Mouse (Mus musculus): Measurements from ENCODE around the gene 4921536K21Rik. TPM values are rescaled to one million over a fixed set of nuclear protein-coding genes. Genes with fewer than 3 reads are reported as not detected.

4921536K21Rik gene
- total RNA-seq (2012; rRNA removed) (0.08 and 0.10 TPM in 2 replicates), polyA plus RNA-seq (2012; ENCODE audit: insufficient read depth in 1 of 2, insufficient read length in 2 of 2, low read depth in 1 of 2, low replicate concordance in 2 of 2, missing spikeins in 1 of 2) (under 1 TPM in 1 of 2 experiments, not detected in 1; 0.40 TPM)

GRCm38 (mm10) chr11:3894406-3895281, at the start of gene 4921536K21Rik, which contains the start of gene Dusp18:
Gene 4921536K21Rik, minus strand, starts transcription at chr11:3895098.
Gene Dusp18, plus strand, starts transcription at chr11:3895240.
- H3K4me3 ChIP-seq (ENCODE audit: control insufficient read depth in 1 of 2, insufficient read depth in 1 of 2, low read depth in 2 of 2, low read length in 2 of 2) = peak within 1 kb of the TSS; percentile 45 to 66
- H3K27ac ChIP-seq (ENCODE audit: control insufficient read depth, low read depth, low read length) = peak within 1 kb of the TSS; percentile 45
- no peaks in the 10 kb centered on the region for H3K79me2 ChIP-seq (ENCODE audit: control insufficient read depth, insufficient read depth, low read length, poor library complexity)
- H3K27me3 ChIP-seq (ENCODE audit: control insufficient read depth in 1 of 2, insufficient read depth in 2 of 2, low read length in 2 of 2) = peaks cover 0 to 3% of the 10 kb centered on the region in 2 experiments; a peak in 1 of 4 replicates
- DNase-seq (ENCODE audit: low read depth, low spot score) = peak; percentile 95
- H3K9ac ChIP-seq (ENCODE audit: control insufficient read depth, low read depth, low read length, poor library complexity, severe bottlenecking) = peak within 1 kb of the TSS; percentile 65
- peaks cover 0 to 4% of the 10 kb centered on the region in 2 experiments; a peak in 2 of 4 replicates for H3K4me1 ChIP-seq (ENCODE audit: control insufficient read depth in 1 of 2, insufficient read depth in 2 of 2, low read length in 2 of 2)
- H3K36me3 ChIP-seq (ENCODE audit: control insufficient read depth in 1 of 2, insufficient read depth in 2 of 2, low read length in 2 of 2) = no peaks in the 10 kb centered on the region
- no peaks in the 10 kb centered on the region for H3K9me3 ChIP-seq (replicated peaks; ENCODE audit: insufficient read depth, low read length)
- no peak for TF ChIP-seq KAT2A (conservative IDR thresholded peaks at IDR 0.05; ENCODE audit: low read depth, low read length)
- no peak for TF ChIP-seq CHD2 (IDR thresholded peaks at IDR 0.05; ENCODE audit: low read length)
- no peak for TF ChIP-seq GABPA (IDR thresholded peaks at IDR 0.05; ENCODE audit: low read depth, low read length)
- TF ChIP-seq UBTF (IDR thresholded peaks at IDR 0.05; ENCODE audit: borderline replicate concordance, insufficient read depth, low read depth, low read length) = no peak
- TF ChIP-seq CTCF (IDR thresholded peaks at IDR 0.05 in 2 of 3, conservative IDR thresholded peaks at IDR 0.05 in 1 of 3; ENCODE audit: control insufficient read depth in 1 of 3, insufficient read depth in 1 of 3, low read depth in 2 of 3, low read length in 3 of 3, poor library complexity in 1 of 3, severe bottlenecking in 1 of 3) = no peak
- TF ChIP-seq RCOR1 (IDR thresholded peaks at IDR 0.05; ENCODE audit: low read depth, low read length) = no peak
- no peak for TF ChIP-seq ZNF384 (IDR thresholded peaks at IDR 0.05; ENCODE audit: low read depth, low read length)
- TF ChIP-seq BHLHE40 (IDR thresholded peaks at IDR 0.05; ENCODE audit: borderline replicate concordance, low read depth, low read length) = no peak
- no peak for TF ChIP-seq TCF12 (IDR thresholded peaks at IDR 0.05; ENCODE audit: low read depth, low read length)
- TF ChIP-seq ELF1 (IDR thresholded peaks at IDR 0.05; ENCODE audit: low read depth, low read length) = peak; percentile 72; the same call in 1 of the 2 replicates
- TF ChIP-seq JUND (IDR thresholded peaks at IDR 0.05; ENCODE audit: low read depth, low read length) = no peak
- TF ChIP-seq MXI1 (IDR thresholded peaks at IDR 0.05; ENCODE audit: low read depth, low read length) = peak; percentile 99
- no peak for TF ChIP-seq MAFK (IDR thresholded peaks at IDR 0.05; ENCODE audit: borderline replicate concordance, low read depth, low read length)
- TF ChIP-seq POLR2A (IDR thresholded peaks at IDR 0.05; ENCODE audit: control insufficient read depth in 1 of 2, insufficient read depth in 1 of 2, low read depth in 1 of 2, low read length in 2 of 2, poor library complexity in 1 of 2) = peak; percentile 54 to 64; a peak in 2 of 4 replicates
- peak; percentile 83 for TF ChIP-seq MYC (IDR thresholded peaks at IDR 0.05; ENCODE audit: low read depth, low read length)
- no peak for TF ChIP-seq POLR2AphosphoS2 (IDR thresholded peaks at IDR 0.05; ENCODE audit: low read length)
- TF ChIP-seq CHD1 (IDR thresholded peaks at IDR 0.05; ENCODE audit: low read depth, low read length) = no peak
- no peak for TF ChIP-seq MEF2A (IDR thresholded peaks at IDR 0.05; ENCODE audit: extremely low read depth, insufficient replicate concordance, low read depth, low read length, poor library complexity, severe bottlenecking)
- TF ChIP-seq MAX (IDR thresholded peaks at IDR 0.05; ENCODE audit: low read length) = peak; percentile 85
- TF ChIP-seq SMC3 (IDR thresholded peaks at IDR 0.05; ENCODE audit: low read depth, low read length) = no peak
- peak; percentile 29; the same call in 1 of the 2 replicates for TF ChIP-seq HCFC1 (IDR thresholded peaks at IDR 0.05; ENCODE audit: low read depth, low read length)
- TF ChIP-seq TBP (IDR thresholded peaks at IDR 0.05; ENCODE audit: low read depth, low read length) = 0 out of 2 replicates have a peak, but pooled peaks have one; percentile 37
- TF ChIP-seq NELFE (IDR thresholded peaks at IDR 0.05; ENCODE audit: low read depth, low read length) = no peak
- TF ChIP-seq E2F4 (IDR thresholded peaks at IDR 0.05; ENCODE audit: borderline replicate concordance, low read depth, low read length) = no peak
- TF ChIP-seq POLR2AphosphoS5 (IDR thresholded peaks at IDR 0.05; ENCODE audit: borderline replicate concordance, low read depth, low read length) = no peak
- TF ChIP-seq ZMIZ1 (IDR thresholded peaks at IDR 0.05; ENCODE audit: low read depth, low read length) = no peak
- no peak for TF ChIP-seq MAZ (IDR thresholded peaks at IDR 0.05; ENCODE audit: low read depth, low read length)
- peak; percentile 99 for TF ChIP-seq SIN3A (IDR thresholded peaks at IDR 0.05; ENCODE audit: low read length)
- no peak for TF ChIP-seq ZKSCAN1 (IDR thresholded peaks at IDR 0.05; ENCODE audit: low read depth, low read length)
- no peak for TF ChIP-seq TAL1 (IDR thresholded peaks at IDR 0.05; ENCODE audit: low read length)
- no peak for TF ChIP-seq NRF1 (IDR thresholded peaks at IDR 0.05; ENCODE audit: insufficient read depth, low read depth, low read length, poor library complexity, severe bottlenecking)
- no peak for TF ChIP-seq USF2 (IDR thresholded peaks at IDR 0.05; ENCODE audit: borderline replicate concordance in 1 of 2, insufficient read depth in 1 of 2, low read depth in 1 of 2, low read length in 2 of 2)
- no peak for TF ChIP-seq EP300 (IDR thresholded peaks at IDR 0.05; ENCODE audit: low read depth in 1 of 2, low read length in 2 of 2)
- no peak for TF ChIP-seq RAD21 (IDR thresholded peaks at IDR 0.05; ENCODE audit: low read depth, low read length)
- no peak for TF ChIP-seq MYB (IDR thresholded peaks at IDR 0.05; ENCODE audit: low read depth, low read length)

All from MEL (cell line).